Mouse (Mus musculus): Measurements from ENCODE around the gene Utp11. TPM values are rescaled to one million over a fixed set of nuclear protein-coding genes. Genes with fewer than 3 reads are reported as not detected.

The Utp11 gene
- polyA plus RNA-seq, 1 experiment: 51.1 TPM

- Histone ChIP-seq H3K27ac (ENCODE audit: insufficient read depth, low read length) (no peak overlapping the region), H3K4me1 (ENCODE audit: control insufficient read depth, insufficient read depth, low read length) (peaks cover 7% of the 10 kb centered on the region; the same call in 1 of the 2 replicates), H3K4me3 (ENCODE audit: insufficient read depth, low read length) (no peak overlapping the region)
- no peak for TF ChIP-seq CTCF (IDR thresholded peaks at IDR 0.05; ENCODE audit: borderline replicate concordance, insufficient read depth, low read length)
- no peak for TF ChIP-seq POLR2A (IDR thresholded peaks at IDR 0.05; ENCODE audit: low read depth, low read length)
Observed at GRCm38 (mm10) chr4:124644974-124645433, 48.4 kb downstream of the Utp11 start.

- Histone ChIP-seq H3K4me3 (ENCODE audit: insufficient read depth, low read length) (no peak overlapping the region), H3K27ac (ENCODE audit: insufficient read depth, low read length) (no peak overlapping the region), H3K4me1 (ENCODE audit: control insufficient read depth, insufficient read depth, low read length) (peaks cover 7% of the 10 kb centered on the region; the same call in 1 of the 2 replicates)
- TF ChIP-seq POLR2A (IDR thresholded peaks at IDR 0.05; ENCODE audit: low read depth, low read length): no peak
- no peak for TF ChIP-seq CTCF (IDR thresholded peaks at IDR 0.05; ENCODE audit: borderline replicate concordance, insufficient read depth, low read length)
Observed at GRCm38 (mm10) chr4:124643859-124644258, 49.5 kb downstream of the Utp11 start.

- no peak overlapping the region for H3K27ac ChIP-seq (ENCODE audit: insufficient read depth, low read length)
- no peak overlapping the region for H3K4me3 ChIP-seq (ENCODE audit: insufficient read depth, low read length)
- H3K4me1 ChIP-seq (ENCODE audit: control insufficient read depth, insufficient read depth, low read length): 0 out of 2 replicates have a peak, but pooled peaks cover 1% of the 10 kb centered on the region
- no peak for TF ChIP-seq CTCF (IDR thresholded peaks at IDR 0.05; ENCODE audit: borderline replicate concordance, insufficient read depth, low read length)
- TF ChIP-seq POLR2A (IDR thresholded peaks at IDR 0.05; ENCODE audit: low read depth, low read length): no peak
Observed at GRCm38 (mm10) chr4:124639715-124640114, 53.7 kb downstream of the Utp11 start.

- H3K27ac ChIP-seq (ENCODE audit: insufficient read depth, low read length): no peak overlapping the region
- no peaks in the 10 kb centered on the region for H3K4me1 ChIP-seq (ENCODE audit: control insufficient read depth, insufficient read depth, low read length)
- no peak for TF ChIP-seq CTCF (IDR thresholded peaks at IDR 0.05; ENCODE audit: borderline replicate concordance, insufficient read depth, low read length)
- TF ChIP-seq POLR2A (IDR thresholded peaks at IDR 0.05; ENCODE audit: low read depth, low read length): no peak
- H3K4me3 ChIP-seq (ENCODE audit: insufficient read depth, low read length): no peak overlapping the region
Observed at GRCm38 (mm10) chr4:124633281-124633680, 60.1 kb downstream of the Utp11 start.

- Histone ChIP-seq H3K4me1 (ENCODE audit: control insufficient read depth, insufficient read depth, low read length) (no peaks in the 10 kb centered on the region), H3K4me3 (ENCODE audit: insufficient read depth, low read length) (no peak overlapping the region), H3K27ac (ENCODE audit: insufficient read depth, low read length) (no peak overlapping the region)
- no peak for TF ChIP-seq POLR2A (IDR thresholded peaks at IDR 0.05; ENCODE audit: low read depth, low read length)
- no peak for TF ChIP-seq CTCF (IDR thresholded peaks at IDR 0.05; ENCODE audit: borderline replicate concordance, insufficient read depth, low read length)
Observed at GRCm38 (mm10) chr4:124632856-124633255, 60.5 kb downstream of the Utp11 start.

- no peak overlapping the region for H3K4me3 ChIP-seq (ENCODE audit: insufficient read depth, low read length)
- H3K27ac ChIP-seq (ENCODE audit: insufficient read depth, low read length): no peak overlapping the region
- TF ChIP-seq POLR2A (IDR thresholded peaks at IDR 0.05; ENCODE audit: low read depth, low read length) (no peak), CTCF (IDR thresholded peaks at IDR 0.05; ENCODE audit: borderline replicate concordance, insufficient read depth, low read length) (no peak)
- H3K4me1 ChIP-seq (ENCODE audit: control insufficient read depth, insufficient read depth, low read length): no peaks in the 10 kb centered on the region
Observed at GRCm38 (mm10) chr4:124631456-124631855, 61.9 kb downstream of the Utp11 start.

Other genes starting within 250 kb of the Utp11 start
- gene 3100002H09Rik, start 82.8 kb downstream of the Utp11 start, polyA plus RNA-seq (2011; ENCODE audit: insufficient read length, low read depth, missing spikeins): not detected in 2 replicates
- gene Pou3f1, start 36.8 kb downstream of the Utp11 start, polyA plus RNA-seq (2011; ENCODE audit: insufficient read length, low read depth, missing spikeins): not detected in 2 replicates
- gene Fhl3, start 7.1 kb upstream of the Utp11 start, polyA plus RNA-seq (2011; ENCODE audit: insufficient read length, low read depth, missing spikeins): 135 and 148 TPM in 2 replicates
- 64.6 and 70.7 TPM in 2 replicates for gene Sf3a3, start 21.2 kb upstream of the Utp11 start, polyA plus RNA-seq (2011; ENCODE audit: insufficient read length, low read depth, missing spikeins)
- gene Inpp5b, start 48.2 kb upstream of the Utp11 start, polyA plus RNA-seq (2011; ENCODE audit: insufficient read length, low read depth, missing spikeins): 33.5 and 48.3 TPM in 2 replicates
- gene Mtf1, start 108.5 kb upstream of the Utp11 start, polyA plus RNA-seq (2011; ENCODE audit: insufficient read length, low read depth, missing spikeins): 16.4 and 19.0 TPM in 2 replicates
- 26.2 and 32.8 TPM in 2 replicates for gene Yrdc, start 157.1 kb upstream of the Utp11 start, polyA plus RNA-seq (2011; ENCODE audit: insufficient read length, low read depth, missing spikeins)
- 23.9 and 26.0 TPM in 2 replicates for gene 1110065P20Rik, start 157.6 kb upstream of the Utp11 start, polyA plus RNA-seq (2011; ENCODE audit: insufficient read length, low read depth, missing spikeins)
- gene Maneal, start 168.6 kb upstream of the Utp11 start, polyA plus RNA-seq (2011; ENCODE audit: insufficient read length, low read depth, missing spikeins): 0.18 and 0.44 TPM in 2 replicates
- gene Epha10, start 187.3 kb upstream of the Utp11 start, polyA plus RNA-seq (2011; ENCODE audit: insufficient read length, low read depth, missing spikeins): not detected in 2 replicates
- gene 9930104L06Rik, start 243.4 kb upstream of the Utp11 start, polyA plus RNA-seq (2011; ENCODE audit: insufficient read length, low read depth, missing spikeins): 12.7 and 17.7 TPM in 2 replicates
- 35.8 and 47.9 TPM in 2 replicates for gene Cdca8, start 245.7 kb upstream of the Utp11 start, polyA plus RNA-seq (2011; ENCODE audit: insufficient read length, low read depth, missing spikeins)